Mouse (Mus musculus): ENCODE measurements around the gene Krtcap2.

GRCm38 (mm10) chr3:89292303-89292702 lies 46.5 kb downstream of the Krtcap2 start:
- TF ChIP-seq CTCF (IDR thresholded peaks at IDR 0.05) = no peak
- TF ChIP-seq EP300 (IDR thresholded peaks at IDR 0.05) = no peak
